Mouse (Mus musculus): ENCODE results near the gene Klhl33. TPM values are rescaled to one million over a fixed set of nuclear protein-coding genes. Genes with fewer than 3 reads are reported as not detected.
"Not testable (repeated sequence)": the region's sequence is repeated elsewhere in the genome, so short reads cannot be mapped to it uniquely, and the experiment has no call there.

Klhl33 gene
- total RNA-seq (2017) = not detected in 3 replicates

GRCm38 (mm10) chr14:50897374-50897765, at the start of gene Klhl33:
Gene Klhl33 (minus strand): TSS chr14:50897507.
- no peak for ATAC-seq (replicated peaks; ENCODE audit: insufficient number of reproducible peaks, low FRiP score, low TSS enrichment, poor library complexity, severe bottlenecking)

GRCm38 (mm10) chr14:50945526-50945925, 48.2 kb upstream of the Klhl33 start:
- not testable (repeated sequence) for ATAC-seq (replicated peaks; ENCODE audit: insufficient number of reproducible peaks, low FRiP score, low TSS enrichment, poor library complexity, severe bottlenecking)

GRCm38 (mm10) chr14:50945081-50945480, 47.8 kb upstream of the Klhl33 start:
- not testable (repeated sequence) for ATAC-seq (replicated peaks; ENCODE audit: insufficient number of reproducible peaks, low FRiP score, low TSS enrichment, poor library complexity, severe bottlenecking)

GRCm38 (mm10) chr14:50944668-50945033, 47.3 kb upstream of the Klhl33 start:
- ATAC-seq (replicated peaks; ENCODE audit: insufficient number of reproducible peaks, low FRiP score, low TSS enrichment, poor library complexity, severe bottlenecking) = peak; percentile 68

GRCm38 (mm10) chr14:50943932-50944667, 46.8 kb upstream of the Klhl33 start, which contains the start of gene Gm49342:
Gene Gm49342 (plus strand): TSS chr14:50944517.
- peak; percentile 97 for ATAC-seq (replicated peaks; ENCODE audit: insufficient number of reproducible peaks, low FRiP score, low TSS enrichment, poor library complexity, severe bottlenecking)

GRCm38 (mm10) chr14:50938940-50939339, 41.6 kb upstream of the Klhl33 start:
- no peak for ATAC-seq (replicated peaks; ENCODE audit: insufficient number of reproducible peaks, low FRiP score, low TSS enrichment, poor library complexity, severe bottlenecking)

GRCm38 (mm10) chr14:50938119-50938908, 41.0 kb upstream of the Klhl33 start:
- ATAC-seq (replicated peaks; ENCODE audit: insufficient number of reproducible peaks, low FRiP score, low TSS enrichment, poor library complexity, severe bottlenecking) = no peak

- ATAC-seq (replicated peaks; ENCODE audit: insufficient number of reproducible peaks, low FRiP score, low TSS enrichment, poor library complexity, severe bottlenecking) = no peak
Measured at GRCm38 (mm10) chr14:50936649-50937048, 39.3 kb upstream of the Klhl33 start.

- ATAC-seq (replicated peaks; ENCODE audit: insufficient number of reproducible peaks, low FRiP score, low TSS enrichment, poor library complexity, severe bottlenecking) = no peak
Measured at GRCm38 (mm10) chr14:50931493-50932020, 34.2 kb upstream of the Klhl33 start.

GRCm38 (mm10) chr14:50930754-50931492, 33.6 kb upstream of the Klhl33 start, which contains the start of the genes Pip4p1 and Pnp:
Gene Pip4p1 (minus strand): TSS chr14:50930856.
Gene Pnp (plus strand): TSS chr14:50931082.
- ATAC-seq (replicated peaks; ENCODE audit: insufficient number of reproducible peaks, low FRiP score, low TSS enrichment, poor library complexity, severe bottlenecking) = peak; percentile 95

GRCm38 (mm10) chr14:50930377-50930753, 33.1 kb upstream of the Klhl33 start:
- ATAC-seq (replicated peaks; ENCODE audit: insufficient number of reproducible peaks, low FRiP score, low TSS enrichment, poor library complexity, severe bottlenecking) = 0 out of 2 replicates have a peak, but pooled peaks have one; percentile 2

GRCm38 (mm10) chr14:50929951-50930350, 32.6 kb upstream of the Klhl33 start:
- peak; percentile 15; the same call in 1 of the 2 replicates for ATAC-seq (replicated peaks; ENCODE audit: insufficient number of reproducible peaks, low FRiP score, low TSS enrichment, poor library complexity, severe bottlenecking)

GRCm38 (mm10) chr14:50927366-50927765, 30.1 kb upstream of the Klhl33 start:
- no peak for ATAC-seq (replicated peaks; ENCODE audit: insufficient number of reproducible peaks, low FRiP score, low TSS enrichment, poor library complexity, severe bottlenecking)

GRCm38 (mm10) chr14:50925111-50925920, 28.0 kb upstream of the Klhl33 start:
- ATAC-seq (replicated peaks; ENCODE audit: insufficient number of reproducible peaks, low FRiP score, low TSS enrichment, poor library complexity, severe bottlenecking) = no peak

GRCm38 (mm10) chr14:50924281-50925064, 27.2 kb upstream of the Klhl33 start, which contains the start of the genes Osgep and Apex1:
Gene Osgep (minus strand): TSS chr14:50924893.
Gene Apex1 (plus strand): TSS chr14:50924968.
- peak; percentile 86 for ATAC-seq (replicated peaks; ENCODE audit: insufficient number of reproducible peaks, low FRiP score, low TSS enrichment, poor library complexity, severe bottlenecking)

- not testable (repeated sequence) for ATAC-seq (replicated peaks; ENCODE audit: insufficient number of reproducible peaks, low FRiP score, low TSS enrichment, poor library complexity, severe bottlenecking)
Measured at GRCm38 (mm10) chr14:50923437-50923836, 26.1 kb upstream of the Klhl33 start.

- ATAC-seq (replicated peaks; ENCODE audit: insufficient number of reproducible peaks, low FRiP score, low TSS enrichment, poor library complexity, severe bottlenecking) = no peak
Measured at GRCm38 (mm10) chr14:50911356-50911755, 14.0 kb upstream of the Klhl33 start.
